Mouse (Mus musculus) olfactory bulb, adult 2 months (tissue): ENCODE data around the gene Cbx3.

Experiments used
- CTCF ChIP-seq: fragments of 200-500 bp; IDR thresholded peaks from 2 replicates; pipeline ENCODE4 v1.5.1; 2012; ENCODE audit warnings: low read depth, mild to moderate bottlenecking, low read length, moderate library complexity; ENCODE audit not compliant: insufficient read depth
- POLR2A ChIP-seq: fragments of 200-500 bp; IDR thresholded peaks from 2 replicates; pipeline ENCODE4 v1.6.1; 2012; ENCODE audit warnings: mild to moderate bottlenecking, low read depth, low read length, moderate library complexity; ENCODE audit not compliant: insufficient read depth

- TF ChIP-seq CTCF: no peak
- TF ChIP-seq POLR2A: no peak
These were observed 59.3 kb downstream of the Cbx3 start for GRCm38 (mm10) chr6:51529457-51529856.
